Mouse (Mus musculus) heart, postnatal 0 days (tissue): ENCODE data around the gene Tet2.

ENCODE experiments used
- CTCF ChIP-seq: IDR thresholded peaks from 2 replicates; pipeline ENCODE4 v1.5.1; 2016; ENCODE audit warnings: antibody characterized with exemption, control low read depth, low read depth
- EP300 ChIP-seq: IDR thresholded peaks from 2 replicates; pipeline ENCODE4 v1.6.1; 2016; ENCODE audit warnings: antibody characterized with exemption, low read depth

- TF ChIP-seq CTCF (no peak), EP300 (no peak)
Observed at GRCm38 (mm10) chr3:133518116-133518515, 26.8 kb downstream of the Tet2 start.
